Mouse (Mus musculus): Measurements from ENCODE around the gene Rara. TPM values are rescaled to one million over a fixed set of nuclear protein-coding genes. Genes with fewer than 3 reads are reported as not detected.

Rara gene
- polyA plus RNA-seq, 1 experiment from 2014 or later = 36.9 TPM

Other genes with a start within 250 kb of the Rara start
- 232 and 255 TPM in 2 replicates for gene Psmd3, start 245.3 kb upstream of the Rara start, polyA plus RNA-seq (2016; fragmentation: Nextera tagmentation; extraction: Ambion mirVana)
- not detected in 2 replicates for gene Csf3, start 226.6 kb upstream of the Rara start, polyA plus RNA-seq (2016; fragmentation: Nextera tagmentation; extraction: Ambion mirVana)
- gene Med24, start 198.4 kb upstream of the Rara start, polyA plus RNA-seq (2016; fragmentation: Nextera tagmentation; extraction: Ambion mirVana) = 54.6 and 56.5 TPM in 2 replicates
- gene Thra, start 187.2 kb upstream of the Rara start, polyA plus RNA-seq (2016; fragmentation: Nextera tagmentation; extraction: Ambion mirVana) = 19.2 and 23.2 TPM in 2 replicates
- 3.6 and 5.9 TPM in 2 replicates for gene Nr1d1, start 152.5 kb upstream of the Rara start, polyA plus RNA-seq (2016; fragmentation: Nextera tagmentation; extraction: Ambion mirVana)
- gene Msl1, start 132.3 kb upstream of the Rara start, polyA plus RNA-seq (2016; fragmentation: Nextera tagmentation; extraction: Ambion mirVana) = 14.0 and 21.6 TPM in 2 replicates
- gene Casc3, start 122.9 kb upstream of the Rara start, polyA plus RNA-seq (2016; fragmentation: Nextera tagmentation; extraction: Ambion mirVana) = 29.5 and 37.2 TPM in 2 replicates
- 0.78 and 0.87 TPM in 2 replicates for gene Rapgefl1, start 91.0 kb upstream of the Rara start, polyA plus RNA-seq (2016; fragmentation: Nextera tagmentation; extraction: Ambion mirVana)
- 2.8 and 4.1 TPM in 2 replicates for gene Wipf2, start 64.2 kb upstream of the Rara start, polyA plus RNA-seq (2016; fragmentation: Nextera tagmentation; extraction: Ambion mirVana)
- 39.3 and 47.7 TPM in 2 replicates for gene Cdc6, start 20.0 kb upstream of the Rara start, polyA plus RNA-seq (2016; fragmentation: Nextera tagmentation; extraction: Ambion mirVana)
- gene Gjd3, start 55.2 kb downstream of the Rara start, polyA plus RNA-seq (2016; fragmentation: Nextera tagmentation; extraction: Ambion mirVana) = 1.0 and 1.1 TPM in 2 replicates
- 207 and 238 TPM in 2 replicates for gene Top2a, start 96.4 kb downstream of the Rara start, polyA plus RNA-seq (2016; fragmentation: Nextera tagmentation; extraction: Ambion mirVana)
- 382 and 559 TPM in 2 replicates for gene Igfbp4, start 113.4 kb downstream of the Rara start, polyA plus RNA-seq (2016; fragmentation: Nextera tagmentation; extraction: Ambion mirVana)
- gene Tns4, start 161.5 kb downstream of the Rara start, polyA plus RNA-seq (2016; fragmentation: Nextera tagmentation; extraction: Ambion mirVana) = 0.36 TPM in 2 replicates
- gene Ccr7, start 227.3 kb downstream of the Rara start, polyA plus RNA-seq (2016; fragmentation: Nextera tagmentation; extraction: Ambion mirVana) = 0.25 and 0.78 TPM in 2 replicates

All from heart, embryonic 10.5 days (tissue).